20 mouse cellular contexts compared by ENCODE assay signal in the genomic region with DNA sequence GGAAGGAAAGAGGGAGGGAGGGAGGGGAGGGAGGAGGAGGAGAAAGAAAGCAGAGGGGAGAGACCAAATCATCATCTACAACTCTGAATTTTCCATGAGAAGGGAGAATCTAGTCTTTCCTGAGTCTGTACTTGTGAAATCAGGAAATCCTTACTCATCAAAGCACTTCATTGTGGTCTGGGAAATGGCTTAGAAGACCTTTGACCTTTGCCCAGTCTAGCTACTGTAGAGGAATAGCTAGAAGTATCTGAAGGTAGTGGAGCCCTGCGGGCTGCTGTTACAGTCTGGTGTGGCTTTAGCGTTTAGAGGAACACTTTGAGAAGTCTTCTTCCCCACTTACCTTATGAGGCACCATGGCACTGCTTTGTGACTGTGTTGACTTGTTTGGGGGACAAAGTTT. TPM values are rescaled to one million over a fixed set of nuclear protein-coding genes. Genes with fewer than 3 reads are reported as not detected.
A peak's percentile ranks its signal among the peaks of the same experiment; 100 is the strongest.
DNase-seq lines count a peak whose midpoint lies in the region; ATAC-seq lines count a peak whose summit lies in the region.
"Had no signal": no experiment of that assay in that cellular context is flagged by ENCODE, and none has a peak within 500 bp of the region (broad histone marks: within the 10 kb centered on the region; RNA-seq: fewer than 3 reads in every experiment).

No protein-coding gene starts in this region.

- H3K4me3 ChIP-seq in neural tube, embryonic 15.5 days (replicated peaks) = no peak overlapping the region
- H3K4me3 ChIP-seq: embryonic facial prominence, embryonic 13.5 days; forebrain, embryonic 12.5 days; heart, embryonic 10.5 days; hindbrain, embryonic 13.5 days had no signal

- WGBS in neural tube, embryonic 15.5 days = 61% methylated on average over 2 of the region's 2 CpGs

- no peak overlapping the region for H3K4me2 ChIP-seq in neural tube, embryonic 15.5 days
- H3K4me2 ChIP-seq: embryonic facial prominence, embryonic 13.5 days; forebrain, embryonic 12.5 days; hindbrain, embryonic 13.5 days had no signal

- no peak overlapping the region for H3K9ac ChIP-seq in neural tube, embryonic 15.5 days (replicated peaks)
- H3K9ac ChIP-seq: embryonic facial prominence, embryonic 13.5 days; forebrain, embryonic 12.5 days; hindbrain, embryonic 13.5 days had no signal

- no peaks in the 10 kb centered on the region for H3K4me1 ChIP-seq in neural tube, embryonic 15.5 days
- H3K4me1 ChIP-seq: embryonic facial prominence, embryonic 13.5 days; forebrain, embryonic 12.5 days; heart, embryonic 10.5 days; hindbrain, embryonic 13.5 days had no signal

- ATAC-seq in neural tube, embryonic 15.5 days (ENCODE audit: low FRiP score) = no peak
- ATAC-seq: forebrain, embryonic 16.5 days had no signal

- no peaks in the 10 kb centered on the region for H3K9me3 ChIP-seq in neural tube, embryonic 15.5 days (replicated peaks)
- H3K9me3 ChIP-seq: embryonic facial prominence, embryonic 13.5 days; forebrain, embryonic 12.5 days; heart, embryonic 10.5 days; hindbrain, embryonic 13.5 days had no signal

- H3K27ac ChIP-seq in neural tube, embryonic 15.5 days (replicated peaks) = no peak overlapping the region
- H3K27ac ChIP-seq: embryonic facial prominence, embryonic 13.5 days; forebrain, embryonic 12.5 days; heart, embryonic 10.5 days; hindbrain, embryonic 13.5 days had no signal

- DNase-seq in kidney, adult 11 months = peak; percentile 21
- no peak for DNase-seq in kidney, adult 18-20 months
- DNase-seq in kidney, postnatal 14 days = peak; percentile 12
- no peak for DNase-seq in kidney, postnatal 4 days
- peak; percentile 23 for DNase-seq in embryo, embryonic 10.5 days (ENCODE audit: low spot score)
- peak; percentile 18 for DNase-seq in mesoderm, embryonic 11.5 days (ENCODE audit: low read depth, low spot score)
- DNase-seq in heart, postnatal 4 days = no peak
- DNase-seq: adrenal gland, adult 2 months; adrenal gland, postnatal 25 days; gastrocnemius, postnatal 10 days; heart, adult 18-20 months; heart, postnatal 10 days had no signal

- H3K27me3 ChIP-seq in neural tube, embryonic 15.5 days (replicated peaks) = no peaks in the 10 kb centered on the region
- H3K27me3 ChIP-seq: CH12.LX; embryonic facial prominence, embryonic 13.5 days; forebrain, embryonic 12.5 days; hindbrain, embryonic 13.5 days had no signal

- no peaks in the 10 kb centered on the region for H3K36me3 ChIP-seq in neural tube, embryonic 15.5 days
- H3K36me3 ChIP-seq: embryonic facial prominence, embryonic 13.5 days; forebrain, embryonic 12.5 days; heart, embryonic 10.5 days; hindbrain, embryonic 13.5 days had no signal

RNA-seq across cellular contexts. Expression of gene Axdnd1, which starts 18.5 kb away (rescaled TPM):
- polyA plus RNA-seq in neural tube, embryonic 15.5 days (2015; fragmentation: Nextera tagmentation; extraction: Ambion mirVana) = 0.22 TPM in 1 of 2 replicates, not detected in the other
- total RNA-seq in heart, postnatal 4 days (2021) = under 1 TPM in 1 of 2 experiments, not detected in 1; 0.12 TPM
- total RNA-seq: CH12.LX; heart, adult 18-20 months; hematopoietic stem cell, adult 5-6 weeks had no signal
- polyA plus RNA-seq: forebrain, embryonic 16.5 days had no signal

RNA-seq across cellular contexts. Expression of gene Gm2000, which starts 36.7 kb away (rescaled TPM):
- polyA plus RNA-seq in neural tube, embryonic 15.5 days (2015; fragmentation: Nextera tagmentation; extraction: Ambion mirVana) = 543 TPM in 2 replicates
- total RNA-seq in heart, postnatal 4 days (2021) = 100 to 1,000 TPM; 618 to 681 TPM

Comparison
In these comparisons a context has a peak if more than half of its experiments do, and no peak if none do; other contexts are left out.
1. DNase-seq: peak in kidney, adult 11 months (single experiment), kidney, postnatal 14 days (single experiment), embryo, embryonic 10.5 days (single experiment) and mesoderm, embryonic 11.5 days (single experiment); none in kidney, adult 18-20 months (single experiment), kidney, postnatal 4 days (0 of 2) and heart, postnatal 4 days (single experiment).